Mouse (Mus musculus): ENCODE results near the gene Nudt11.

Nudt11 gene

DNA sequence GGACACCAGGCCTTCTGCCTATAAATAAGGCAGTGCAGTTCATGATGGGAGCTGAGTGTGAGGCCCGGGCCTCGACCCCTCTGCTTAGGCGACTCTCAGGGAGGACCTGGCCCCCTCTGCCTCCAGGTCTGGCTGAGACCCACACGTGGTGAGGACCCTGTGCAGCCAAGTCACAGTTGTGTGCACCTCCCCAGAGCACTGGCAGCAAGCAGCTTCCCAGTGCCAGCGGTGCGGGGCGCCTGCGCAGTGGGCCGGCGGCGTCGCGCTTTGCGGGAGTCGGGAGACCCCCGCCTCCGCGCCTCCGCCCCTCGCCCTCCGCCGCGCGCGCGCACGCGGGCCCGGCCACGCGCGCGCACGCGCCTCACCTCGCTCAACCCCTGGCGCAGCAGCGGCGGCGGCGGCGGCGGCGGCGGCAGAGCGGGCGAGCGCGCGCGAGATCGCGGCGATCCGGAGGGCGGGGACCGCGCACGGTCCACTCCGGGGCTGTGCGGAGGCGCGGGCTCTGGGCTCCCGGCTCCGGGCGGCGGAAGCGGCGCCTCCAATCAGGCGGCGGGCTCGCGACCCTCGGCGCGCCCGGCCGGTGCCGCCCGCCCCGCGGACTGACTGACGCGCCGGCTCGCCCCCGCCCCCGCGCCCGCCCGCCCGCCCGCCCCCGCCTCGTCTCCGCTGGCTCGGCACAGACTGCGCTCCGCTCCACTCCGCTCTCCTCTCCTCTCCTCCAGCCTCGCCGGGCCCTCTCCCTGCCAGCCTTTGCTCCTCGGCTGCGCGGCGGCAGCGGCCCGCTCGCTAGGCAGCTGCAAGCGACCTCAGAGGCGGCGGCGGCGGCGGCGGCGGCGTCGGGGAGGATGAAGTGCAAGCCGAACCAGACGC is at the start of gene Nudt11:
Gene Nudt11, plus strand, starts transcription at position 388 of the 870 bp plus-strand sequence.
- DNase-seq = peak; percentile 6

DNA sequence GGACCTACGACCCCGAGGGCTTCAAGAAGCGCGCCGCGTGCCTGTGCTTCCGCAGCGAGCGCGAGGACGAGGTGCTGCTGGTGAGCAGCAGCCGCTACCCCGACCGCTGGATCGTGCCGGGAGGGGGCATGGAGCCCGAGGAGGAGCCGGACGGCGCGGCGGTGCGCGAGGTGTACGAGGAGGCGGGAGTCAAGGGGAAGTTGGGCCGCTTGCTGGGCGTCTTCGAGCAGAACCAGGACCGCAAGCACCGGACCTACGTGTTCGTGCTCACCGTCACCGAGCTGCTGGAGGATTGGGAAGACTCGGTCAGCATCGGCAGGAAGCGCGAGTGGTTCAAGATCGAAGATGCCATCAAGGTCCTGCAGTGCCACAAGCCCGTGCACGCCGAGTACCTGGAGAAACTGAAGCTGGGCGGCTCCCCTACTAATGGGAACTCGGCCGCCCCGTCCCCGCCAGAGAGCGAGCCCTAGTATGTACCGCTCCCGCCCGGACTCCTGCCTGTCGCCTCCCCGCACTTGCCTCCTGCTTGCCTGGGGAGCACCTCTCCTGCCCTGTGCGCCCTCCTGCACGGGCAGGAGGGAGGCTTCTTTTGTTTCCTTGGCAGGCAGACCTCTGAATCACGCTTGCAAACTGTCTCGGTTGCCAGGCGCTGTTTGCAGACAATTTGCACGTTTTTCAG is 822 bp downstream of the Nudt11 start:
- DNase-seq = peak; percentile 3

DNA sequence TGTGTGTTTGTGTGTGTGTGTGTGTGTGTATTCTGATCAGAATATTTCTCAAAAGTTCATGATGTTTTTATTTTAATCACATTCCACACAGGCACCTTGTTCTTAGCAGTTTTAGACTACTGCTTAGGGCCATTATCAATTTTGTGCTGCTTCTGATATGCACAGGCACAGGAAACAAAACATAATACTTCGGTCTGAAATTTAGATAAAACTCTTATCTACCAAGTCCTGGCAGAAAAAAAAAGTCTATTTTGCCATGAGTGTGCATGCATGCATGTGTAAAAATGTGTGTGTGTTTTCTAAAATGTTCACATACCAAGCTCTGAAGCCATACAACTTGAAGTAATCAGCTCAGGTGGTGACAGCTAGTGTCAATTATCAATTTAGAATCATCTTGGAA is 14.3 kb downstream of the Nudt11 start:
- no peak for DNase-seq

DNA sequence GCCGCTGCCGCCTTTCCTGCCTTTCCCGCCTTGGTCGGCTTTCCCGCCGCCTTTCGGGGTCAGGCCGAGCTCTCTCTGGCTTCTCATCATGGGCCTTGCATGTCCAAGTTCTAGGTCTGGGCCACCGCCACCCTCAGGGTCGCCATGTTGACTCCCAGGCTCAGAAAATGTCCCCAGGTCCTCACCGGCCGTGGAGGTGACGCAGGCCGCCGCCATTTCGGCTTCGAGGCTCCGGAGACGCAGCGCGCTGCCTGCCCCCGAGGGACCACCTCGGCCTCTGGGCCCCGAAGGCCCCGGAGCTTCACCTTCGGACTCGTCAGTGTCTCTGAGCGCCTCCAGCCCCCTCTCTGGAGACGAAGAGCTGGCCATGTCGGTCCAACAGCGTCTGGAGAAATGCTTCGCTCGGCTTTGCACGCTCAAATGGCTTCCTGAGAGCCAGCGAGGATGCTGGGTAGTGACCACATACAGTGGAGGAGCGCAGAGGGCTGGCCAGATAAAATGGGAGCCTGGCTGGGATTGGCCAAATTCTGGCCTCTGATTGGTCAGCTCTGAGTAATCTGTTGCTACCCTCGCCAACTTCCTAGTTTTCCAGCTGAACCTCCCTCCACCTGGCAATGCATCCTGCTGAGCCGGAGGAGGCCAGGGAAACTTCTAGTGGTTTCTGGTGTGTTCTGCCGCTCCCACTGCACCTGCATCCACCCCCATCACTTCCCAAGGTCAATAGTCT is 35.9 kb downstream of the Nudt11 start, which contains the start of gene AU022751:
Gene AU022751, minus strand, starts transcription at position 466 of the 727 bp plus-strand sequence.
- no peak for DNase-seq

DNA sequence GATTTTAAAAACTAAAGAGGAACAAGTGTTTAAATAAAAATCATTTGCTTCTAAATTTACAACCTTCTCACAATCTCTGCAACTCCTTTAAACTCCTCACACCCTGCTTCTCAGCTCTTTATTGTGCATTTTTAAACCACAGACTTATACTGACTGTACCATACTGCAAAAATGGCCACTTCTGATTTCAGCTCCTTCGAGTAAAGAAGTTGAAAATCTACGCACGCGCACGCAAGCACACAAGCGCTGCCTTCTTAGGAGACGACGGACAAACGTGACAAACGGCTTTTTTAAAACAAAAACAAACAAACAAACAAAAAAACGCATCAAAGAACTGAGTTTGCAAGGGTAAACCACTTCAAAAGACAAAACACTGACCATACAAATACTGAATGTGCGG is 44.3 kb downstream of the Nudt11 start:
- DNase-seq = no peak

DNA sequence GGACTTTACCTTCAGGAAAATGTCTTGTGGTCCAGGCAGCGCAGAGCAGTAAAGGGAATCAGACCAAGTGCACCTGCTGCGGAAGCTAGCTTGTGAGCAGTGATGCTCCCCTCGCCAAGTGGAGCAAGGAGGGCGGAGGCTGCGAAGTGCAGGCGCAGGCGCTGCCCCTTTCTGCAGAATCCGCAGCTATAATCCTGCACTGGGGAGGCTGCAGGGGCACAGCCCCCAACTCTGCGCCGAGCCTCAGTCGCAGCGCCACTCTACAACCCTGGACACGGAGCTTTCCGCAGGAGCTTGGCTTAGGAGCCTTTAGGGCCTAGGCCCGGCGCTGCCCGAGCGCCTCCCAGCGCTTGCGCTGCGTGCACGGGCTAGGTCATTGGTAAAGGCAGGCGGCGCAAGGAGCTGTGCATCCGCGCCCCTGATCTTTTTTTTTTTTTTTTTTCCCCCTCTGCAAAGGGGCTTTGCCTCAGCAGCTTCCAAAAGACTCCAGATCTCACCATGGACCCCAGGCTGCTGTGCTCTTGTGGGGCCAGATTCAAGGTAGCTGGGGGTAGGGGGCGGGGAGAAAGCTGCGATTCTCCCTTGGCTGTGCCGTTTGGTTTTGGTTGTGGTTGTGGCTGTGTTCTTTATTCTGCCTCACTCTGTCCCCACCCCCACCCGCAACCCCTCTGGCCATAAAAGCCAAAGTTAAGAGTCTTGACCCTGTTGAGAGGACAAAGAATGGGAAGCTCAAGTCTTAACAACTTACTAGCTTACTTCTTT is 44.9 kb downstream of the Nudt11 start:
- no peak for DNase-seq

Data from kidney, adult 18-20 months (tissue).